24 mouse cellular contexts compared by ENCODE assay signal in the genomic region with DNA sequence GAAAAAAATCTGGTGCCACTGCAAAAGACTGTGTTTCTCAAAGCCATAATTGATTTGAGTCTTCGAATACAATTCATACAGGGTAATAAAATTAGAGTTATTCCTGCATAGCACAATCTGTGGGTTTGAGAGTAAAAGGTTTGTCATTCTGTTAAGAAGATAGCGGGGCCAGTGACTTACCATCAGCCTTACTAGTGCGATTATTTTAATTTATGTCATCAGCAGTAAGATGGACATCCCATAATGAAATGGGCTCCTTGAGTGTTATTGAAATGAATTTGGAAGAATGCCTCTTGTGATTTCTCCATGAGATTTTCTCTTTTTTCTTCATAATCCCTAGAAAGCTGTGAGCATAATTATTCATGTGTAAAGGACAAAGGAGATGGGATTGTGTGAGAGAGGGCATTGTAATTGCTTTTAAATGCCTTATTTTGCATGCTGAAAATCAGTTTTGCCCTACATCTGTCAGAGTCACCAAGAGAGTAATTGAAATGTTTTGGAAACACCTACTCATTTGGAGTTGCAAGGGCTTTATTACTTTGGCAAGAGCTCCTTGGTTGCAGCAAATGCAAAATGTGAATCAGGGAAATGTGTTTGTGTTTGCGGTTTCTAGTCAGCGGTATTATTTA.
A peak's percentile ranks its signal among the peaks of the same experiment; 100 is the strongest.
DNase-seq lines count a peak whose midpoint lies in the region; ATAC-seq lines count a peak whose summit lies in the region.
"Had no signal": no experiment of that assay in that cellular context is flagged by ENCODE, and none has a peak within 500 bp of the region (broad histone marks: within the 10 kb centered on the region; RNA-seq: fewer than 3 reads in every experiment).

No protein-coding gene starts in this region.

- H3K36me3 ChIP-seq in hindbrain, embryonic 11.5 days (ENCODE audit: control insufficient read depth, insufficient read depth, low read length): no peaks in the 10 kb centered on the region
- no peaks in the 10 kb centered on the region for H3K36me3 ChIP-seq in hindbrain, embryonic 13.5 days
- H3K36me3 ChIP-seq in forebrain, embryonic 14.5 days (ENCODE audit: control insufficient read depth, insufficient read depth, low read length): no peaks in the 10 kb centered on the region
- H3K36me3 ChIP-seq in midbrain, embryonic 15.5 days (replicated peaks): no peaks in the 10 kb centered on the region
- H3K36me3 ChIP-seq: embryonic facial prominence, embryonic 10.5 days; heart, embryonic 13.5 days; hindbrain, embryonic 15.5 days; limb, embryonic 15.5 days; neural tube, embryonic 13.5 days had no signal

- no peak overlapping the region for H3K9ac ChIP-seq in hindbrain, embryonic 11.5 days (ENCODE audit: low read depth, low read length)
- no peak overlapping the region for H3K9ac ChIP-seq in hindbrain, embryonic 13.5 days
- H3K9ac ChIP-seq in forebrain, embryonic 14.5 days (ENCODE audit: low read length): no peak overlapping the region
- H3K9ac ChIP-seq in midbrain, embryonic 15.5 days: no peak overlapping the region
- H3K9ac ChIP-seq: heart, embryonic 13.5 days; hindbrain, embryonic 15.5 days; limb, embryonic 15.5 days; liver, embryonic 14.5 days; lung, embryonic 14.5 days; neural tube, embryonic 13.5 days had no signal

- H3K4me3 ChIP-seq in hindbrain, embryonic 11.5 days (ENCODE audit: low read depth, low read length): no peak overlapping the region
- H3K4me3 ChIP-seq in hindbrain, embryonic 13.5 days: no peak overlapping the region
- no peak overlapping the region for H3K4me3 ChIP-seq in forebrain, embryonic 14.5 days (ENCODE audit: low read depth, low read length)
- no peak overlapping the region for H3K4me3 ChIP-seq in midbrain, embryonic 15.5 days
- H3K4me3 ChIP-seq: embryonic facial prominence, embryonic 10.5 days; heart, embryonic 13.5 days; hindbrain, embryonic 15.5 days; limb, embryonic 15.5 days; megakaryocyte, embryonic 14.5 days; myocyte; neural tube, embryonic 13.5 days had no signal

- H3K27ac ChIP-seq in hindbrain, embryonic 11.5 days (ENCODE audit: low read depth, low read length): no peak overlapping the region
- H3K27ac ChIP-seq in hindbrain, embryonic 13.5 days: no peak overlapping the region
- H3K27ac ChIP-seq in forebrain, embryonic 14.5 days (ENCODE audit: low read depth, low read length): no peak overlapping the region
- H3K27ac ChIP-seq in midbrain, embryonic 15.5 days: no peak overlapping the region
- H3K27ac ChIP-seq: embryonic facial prominence, embryonic 10.5 days; heart, embryonic 13.5 days; hindbrain, embryonic 15.5 days; limb, embryonic 15.5 days; liver, embryonic 14.5 days; neural tube, embryonic 13.5 days had no signal

- WGBS in hindbrain, embryonic 11.5 days: 83% methylated on average over 5 of the region's 5 CpGs
- 68% methylated on average over 5 of the region's 5 CpGs for WGBS in hindbrain, embryonic 13.5 days
- 50% methylated on average over 5 of the region's 5 CpGs for WGBS in forebrain, embryonic 14.5 days
- WGBS in midbrain, embryonic 15.5 days: 49% methylated on average over 5 of the region's 5 CpGs

- H3K4me1 ChIP-seq in hindbrain, embryonic 11.5 days (replicated peaks; ENCODE audit: control insufficient read depth, insufficient read depth, low read length): no peaks in the 10 kb centered on the region
- no peaks in the 10 kb centered on the region for H3K4me1 ChIP-seq in hindbrain, embryonic 13.5 days (replicated peaks)
- no peaks in the 10 kb centered on the region for H3K4me1 ChIP-seq in forebrain, embryonic 14.5 days (ENCODE audit: control insufficient read depth, insufficient read depth, low read length)
- H3K4me1 ChIP-seq in midbrain, embryonic 15.5 days: no peaks in the 10 kb centered on the region
- H3K4me1 ChIP-seq: embryonic facial prominence, embryonic 10.5 days; heart, embryonic 13.5 days; hindbrain, embryonic 15.5 days; limb, embryonic 15.5 days; megakaryocyte, embryonic 14.5 days; neural tube, embryonic 13.5 days had no signal

- DNase-seq in hindbrain, embryonic 11.5 days (ENCODE audit: low spot score): no peak
- DNase-seq in Muller cell, postnatal 12 days (ENCODE audit: inconsistent ontology term): peak; percentile 22
- DNase-seq in forebrain, embryonic 14.5 days (ENCODE audit: low spot score): peak; percentile 79
- no peak for DNase-seq in ovary, postnatal 10 days (ENCODE audit: low spot score)
- no peak for DNase-seq in layer of hippocampus, adult 9-10 months (ENCODE audit: low spot score)
- DNase-seq: adrenal gland, postnatal 14 days; gastrocnemius, postnatal 25 days; heart, adult 18-20 months; heart, postnatal 14 days; kidney, postnatal 36 days; left cerebral cortex, postnatal 4 days; lung, embryonic 14.5 days had no signal

- no peaks in the 10 kb centered on the region for H3K9me3 ChIP-seq in hindbrain, embryonic 11.5 days (ENCODE audit: control insufficient read depth, low read length)
- no peaks in the 10 kb centered on the region for H3K9me3 ChIP-seq in hindbrain, embryonic 13.5 days
- H3K9me3 ChIP-seq in forebrain, embryonic 14.5 days (replicated peaks; ENCODE audit: control insufficient read depth, low read length): no peaks in the 10 kb centered on the region
- H3K9me3 ChIP-seq in midbrain, embryonic 15.5 days: no peaks in the 10 kb centered on the region
- H3K9me3 ChIP-seq: embryonic facial prominence, embryonic 10.5 days; heart, embryonic 13.5 days; hindbrain, embryonic 15.5 days; limb, embryonic 15.5 days; megakaryocyte, embryonic 14.5 days; neural tube, embryonic 13.5 days had no signal

- H3K27me3 ChIP-seq in hindbrain, embryonic 11.5 days (ENCODE audit: control insufficient read depth, insufficient read depth, low read length): no peaks in the 10 kb centered on the region
- no peaks in the 10 kb centered on the region for H3K27me3 ChIP-seq in hindbrain, embryonic 13.5 days
- no peaks in the 10 kb centered on the region for H3K27me3 ChIP-seq in forebrain, embryonic 14.5 days (replicated peaks; ENCODE audit: control insufficient read depth, insufficient read depth, low read length)
- no peaks in the 10 kb centered on the region for H3K27me3 ChIP-seq in midbrain, embryonic 15.5 days (replicated peaks)
- H3K27me3 ChIP-seq: heart, embryonic 13.5 days; hindbrain, embryonic 15.5 days; limb, embryonic 15.5 days; megakaryocyte, embryonic 14.5 days; neural tube, embryonic 13.5 days had no signal

- H3K4me2 ChIP-seq in hindbrain, embryonic 11.5 days (replicated peaks; ENCODE audit: low read depth, low read length): no peak overlapping the region
- H3K4me2 ChIP-seq in hindbrain, embryonic 13.5 days: no peak overlapping the region
- H3K4me2 ChIP-seq in forebrain, embryonic 14.5 days (ENCODE audit: low read length): no peak overlapping the region
- H3K4me2 ChIP-seq in midbrain, embryonic 15.5 days: no peak overlapping the region
- H3K4me2 ChIP-seq: heart, embryonic 13.5 days; hindbrain, embryonic 15.5 days; limb, embryonic 15.5 days; lung, embryonic 14.5 days; neural tube, embryonic 13.5 days had no signal

- peak; percentile 27; the same call in 1 of the 2 replicates for ATAC-seq in hindbrain, embryonic 11.5 days (ENCODE audit: low FRiP score)
- ATAC-seq in hindbrain, embryonic 13.5 days (ENCODE audit: low FRiP score): no peak
- ATAC-seq in forebrain, embryonic 14.5 days: peak; percentile 66
- peak; percentile 58; the same call in 1 of the 2 replicates for ATAC-seq in midbrain, embryonic 15.5 days (replicated peaks)
- ATAC-seq in megakaryocyte-erythroid progenitor cell, adult 5-6 weeks (replicated peaks; ENCODE audit: low FRiP score, low TSS enrichment, poor library complexity, severe bottlenecking): no peak
- ATAC-seq: intestine, embryonic 16.5 days had no signal

Comparison
In these comparisons a context has a peak if more than half of its experiments do, and no peak if none do; other contexts are left out.
1. ATAC-seq: peak in hindbrain, embryonic 11.5 days (single experiment), forebrain, embryonic 14.5 days (single experiment) and midbrain, embryonic 15.5 days (single experiment); none in hindbrain, embryonic 13.5 days (single experiment) and megakaryocyte-erythroid progenitor cell, adult 5-6 weeks (single experiment).
2. DNase-seq: peak in Muller cell, postnatal 12 days (single experiment) and forebrain, embryonic 14.5 days (single experiment); none in hindbrain, embryonic 11.5 days (single experiment), ovary, postnatal 10 days (single experiment) and layer of hippocampus, adult 9-10 months (single experiment).